Mouse (Mus musculus) kidney, embryonic 14.5 days (tissue): ENCODE results near the gene Gpatch11. TPM values are rescaled to one million over a fixed set of nuclear protein-coding genes. Genes with fewer than 3 reads are reported as not detected.
"Not testable (repeated sequence)": the region's sequence is repeated elsewhere in the genome, so short reads cannot be mapped to it uniquely, and the experiment has no call there.

Source experiments
- ATAC-seq: fragments of 200-750 bp; cut with Nextera tagmentation; 2 replicates; pipeline ENCODE4 v1.8.0; 2017; ENCODE audit warnings: moderate number of reproducible peaks, mild to moderate bottlenecking, moderate TSS enrichment, moderate library complexity; ENCODE audit not compliant: low FRiP score, low TSS enrichment
- H3K27ac ChIP-seq: fragments of 300-500 bp; sonication (generic); 2 replicates; pipeline ENCODE4 v1.5.1; 2014; ENCODE audit warnings: low read depth, mild to moderate bottlenecking, low read length, moderate library complexity, mixed read lengths
- H3K27me3 ChIP-seq: fragments of 300-500 bp; sonication (generic); 2 replicates; pipeline ENCODE4 v1.6.1; 2014; ENCODE audit warnings: mild to moderate bottlenecking, low read length; ENCODE audit not compliant: control insufficient read depth, insufficient read depth
- H3K36me3 ChIP-seq: fragments of 300-500 bp; sonication (generic); 2 replicates; pipeline ENCODE4 v1.6.1; 2014; ENCODE audit warnings: low read length, mixed read lengths; ENCODE audit not compliant: control insufficient read depth, insufficient read depth
- H3K4me1 ChIP-seq: fragments of 300-500 bp; sonication (generic); 2 replicates; pipeline ENCODE4 v1.6.1; 2014; ENCODE audit warnings: low read length, mixed read lengths; ENCODE audit not compliant: control insufficient read depth, insufficient read depth
- H3K4me2 ChIP-seq: fragments of 300-500 bp; sonication (generic); replicated peaks from 2 replicates; pipeline ENCODE4 v1.6.1; 2014; ENCODE audit warnings: low read depth, mild to moderate bottlenecking, low read length
- H3K4me3 ChIP-seq: fragments of 300-500 bp; sonication (generic); 2 replicates; pipeline ENCODE4 v1.5.1; 2014; ENCODE audit warnings: mild to moderate bottlenecking, low read length
- H3K9ac ChIP-seq: fragments of 300-500 bp; sonication (generic); 2 replicates; pipeline ENCODE4 v1.6.1; 2014; ENCODE audit warnings: low read depth, mild to moderate bottlenecking, low read length, moderate library complexity
- H3K9me3 ChIP-seq: fragments of 300-500 bp; sonication (generic); 2 replicates; pipeline ENCODE4 v1.6.1; 2016; ENCODE audit warnings: low read length; ENCODE audit not compliant: control insufficient read depth
- WGBS: fragments of 180-500 bp; shearing (Covaris S2); extraction: QIAGEN DNeasy Blood & Tissue Kit; methylation state at CpG from one replicate; pipeline ENCODE4 v1.1.7; 2014; 5-methylcytosine and 5-hydroxymethylcytosine counted together
- polyA plus RNA-seq: library from polyadenylated mRNA; unstranded; fragments of >200 nt; fragmentation: Nextera tagmentation; extraction: Ambion mirVana; gene quantifications from 2 replicates; pipeline ENCODE4 v1.2.1, GENCODE M21; 2014

Gpatch11 gene
- polyA plus RNA-seq: 33.7 and 43.4 TPM in 2 replicates

GRCm38 (mm10) chr17:78834856-78835835 lies at the start of gene Gpatch11, which contains the start of gene Heatr5b:
Gene Gpatch11 (plus strand): TSS chr17:78835567.
Gene Heatr5b (minus strand): TSS chr17:78835364.
- H3K9me3 ChIP-seq: no peaks in the 10 kb centered on the region
- peak; percentile 99 for ATAC-seq
- peak within 1 kb of the TSS; percentile 84 for H3K4me3 ChIP-seq
- peak within 1 kb of the TSS; percentile 78 for H3K4me2 ChIP-seq
- under 1% methylated on average over 80 of the region's 81 CpGs for WGBS
- H3K27ac ChIP-seq: peak within 1 kb of the TSS; percentile 55; the same call in 1 of the 2 replicates
- peaks cover 20% of the 10 kb centered on the region; the same call in 1 of the 2 replicates for H3K36me3 ChIP-seq
- no peaks in the 10 kb centered on the region for H3K27me3 ChIP-seq
- peak within 1 kb of the TSS; percentile 71 for H3K9ac ChIP-seq
- H3K4me1 ChIP-seq: no peaks in the 10 kb centered on the region

GRCm38 (mm10) chr17:78788273-78788672 lies 47.1 kb upstream of the Gpatch11 start:
- WGBS: 80% methylated on average over 3 of the region's 3 CpGs
- H3K36me3 ChIP-seq: peaks cover 16% of the 10 kb centered on the region; the same call in 1 of the 2 replicates
- ATAC-seq, H3K9me3 ChIP-seq, H3K4me3 ChIP-seq, H3K4me1 ChIP-seq, H3K27ac ChIP-seq, H3K27me3 ChIP-seq, H3K4me2 ChIP-seq, H3K9ac ChIP-seq: not testable (repeated sequence)

DNA sequence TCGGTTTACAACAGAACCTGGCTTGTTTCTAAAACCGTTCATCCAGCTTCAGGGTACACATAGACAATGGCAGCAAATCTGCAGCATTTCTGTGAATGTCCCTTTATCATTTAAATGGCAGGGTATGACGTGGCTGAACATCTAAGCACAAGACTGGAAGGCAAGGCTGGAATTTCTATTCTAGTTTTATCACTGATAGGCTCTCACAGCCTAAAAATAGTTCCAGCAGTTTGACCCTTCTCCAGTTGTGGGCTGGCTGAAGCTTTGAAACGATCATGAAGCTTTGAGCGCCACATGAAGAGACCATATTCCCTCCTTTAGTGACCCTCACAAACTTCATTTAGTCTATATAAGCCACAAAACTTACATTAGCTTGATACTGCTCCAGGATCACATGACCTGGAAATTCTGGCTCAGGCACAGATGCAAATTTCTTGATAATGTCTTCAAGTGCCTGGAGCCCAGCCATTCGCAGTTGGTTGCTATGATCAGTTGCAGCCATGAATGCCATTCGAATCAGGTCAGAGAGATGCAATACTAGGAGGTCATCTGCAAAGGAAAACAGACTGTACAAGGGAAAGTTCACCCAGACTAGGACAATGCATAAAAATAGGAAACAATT lies 44.2 kb upstream of the Gpatch11 start:
- H3K36me3 ChIP-seq: peaks cover 38% of the 10 kb centered on the region
- H3K4me1 ChIP-seq: no peaks in the 10 kb centered on the region
- no peak overlapping the region for H3K4me2 ChIP-seq
- 87% methylated on average over 7 of the region's 7 CpGs for WGBS
- H3K9ac ChIP-seq: no peak overlapping the region
- ATAC-seq: no peak
- no peaks in the 10 kb centered on the region for H3K9me3 ChIP-seq
- no peak overlapping the region for H3K4me3 ChIP-seq
- no peak overlapping the region for H3K27ac ChIP-seq
- H3K27me3 ChIP-seq: no peaks in the 10 kb centered on the region

GRCm38 (mm10) chr17:78791690-78792070 lies 43.7 kb upstream of the Gpatch11 start:
- WGBS: 98% methylated on average over 3 of the region's 3 CpGs
- no peak overlapping the region for H3K27ac ChIP-seq

GRCm38 (mm10) chr17:78792122-78792521 lies 43.2 kb upstream of the Gpatch11 start:
- Histone ChIP-seq H3K9ac (no peak overlapping the region), H3K4me2 (no peak overlapping the region), H3K36me3 (peaks cover 38% of the 10 kb centered on the region), H3K27me3 (no peaks in the 10 kb centered on the region), H3K4me1 (no peaks in the 10 kb centered on the region), H3K27ac (no peak overlapping the region), H3K9me3 (no peaks in the 10 kb centered on the region), H3K4me3 (no peak overlapping the region)
- WGBS: 90% methylated on average over 3 of the region's 3 CpGs
- ATAC-seq: no peak

More at GRCm38 (mm10) chr17:78791690-78792070, 43.7 kb upstream of the Gpatch11 start:
- Histone ChIP-seq H3K27me3 (no peaks in the 10 kb centered on the region), H3K9ac (no peak overlapping the region), H3K4me2 (no peak overlapping the region), H3K9me3 (no peaks in the 10 kb centered on the region), H3K4me3 (no peak overlapping the region), H3K36me3 (peaks cover 38% of the 10 kb centered on the region), H3K4me1 (no peaks in the 10 kb centered on the region)
- no peak for ATAC-seq

GRCm38 (mm10) chr17:78794390-78794789 lies 41.0 kb upstream of the Gpatch11 start:
- H3K9me3 ChIP-seq: no peaks in the 10 kb centered on the region
- H3K27me3 ChIP-seq: no peaks in the 10 kb centered on the region
- 94% methylated on average over 5 of the region's 5 CpGs for WGBS
- H3K36me3 ChIP-seq: peaks cover 33% of the 10 kb centered on the region
- no peak overlapping the region for H3K4me3 ChIP-seq
- no peak overlapping the region for H3K27ac ChIP-seq
- no peak overlapping the region for H3K9ac ChIP-seq
- no peak overlapping the region for H3K4me2 ChIP-seq
- no peak for ATAC-seq
- H3K4me1 ChIP-seq: no peaks in the 10 kb centered on the region

GRCm38 (mm10) chr17:78797222-78797621 lies 38.1 kb upstream of the Gpatch11 start:
- Histone ChIP-seq H3K27ac (no peak overlapping the region), H3K36me3 (peaks cover 33% of the 10 kb centered on the region), H3K27me3 (no peaks in the 10 kb centered on the region), H3K4me1 (no peaks in the 10 kb centered on the region), H3K4me3 (no peak overlapping the region), H3K4me2 (no peak overlapping the region), H3K9me3 (no peaks in the 10 kb centered on the region), H3K9ac (no peak overlapping the region)
- WGBS: 95% methylated on average over 1 of the region's 1 CpGs
- no peak for ATAC-seq

- H3K9ac ChIP-seq: no peak overlapping the region
- no peak overlapping the region for H3K4me3 ChIP-seq
- ATAC-seq: no peak
- H3K4me1 ChIP-seq: no peaks in the 10 kb centered on the region
- H3K36me3 ChIP-seq: peaks cover 32% of the 10 kb centered on the region
- no peak overlapping the region for H3K27ac ChIP-seq
- no peaks in the 10 kb centered on the region for H3K27me3 ChIP-seq
- no peak overlapping the region for H3K4me2 ChIP-seq
- no peaks in the 10 kb centered on the region for H3K9me3 ChIP-seq
Measured at GRCm38 (mm10) chr17:78809019-78809418, 26.3 kb upstream of the Gpatch11 start.

- no peak overlapping the region for H3K4me2 ChIP-seq
Measured at GRCm38 (mm10) chr17:78809582-78809981, 25.8 kb upstream of the Gpatch11 start.

More at GRCm38 (mm10) chr17:78809582-78809981, 25.8 kb upstream of the Gpatch11 start:
- Histone ChIP-seq H3K27me3 (no peaks in the 10 kb centered on the region), H3K4me1 (no peaks in the 10 kb centered on the region), H3K27ac (no peak overlapping the region), H3K36me3 (peaks cover 29% of the 10 kb centered on the region), H3K9me3 (no peaks in the 10 kb centered on the region), H3K9ac (no peak overlapping the region), H3K4me3 (no peak overlapping the region)
- no peak for ATAC-seq
- 97% methylated on average over 3 of the region's 3 CpGs for WGBS
